Mouse (Mus musculus) kidney, adult 2 months (tissue): ENCODE data around the gene Ism1. TPM values are rescaled to one million over a fixed set of nuclear protein-coding genes. Genes with fewer than 3 reads are reported as not detected.

ENCODE experiments used
- DNase-seq: peaks from one replicate; pipeline ENCODE4 v3.0.0; 2021
- H3K27ac ChIP-seq: fragments of 200-500 bp; 2 replicates; pipeline ENCODE4 v1.5.1; 2012; ENCODE audit warnings: low read depth, low read length, control low read depth, inconsistent platforms; ENCODE audit not compliant: insufficient read depth
- H3K27me3 ChIP-seq: fragments of 200-500 bp; replicated peaks from 2 replicates; pipeline ENCODE4 v1.6.1; 2012; ENCODE audit warnings: mild to moderate bottlenecking, moderate library complexity, low read length, inconsistent platforms; ENCODE audit not compliant: control insufficient read depth, insufficient read depth
- H3K36me3 ChIP-seq: fragments of 200-500 bp; 2 replicates; pipeline ENCODE4 v1.6.1; 2012; ENCODE audit warnings: mild to moderate bottlenecking, moderate library complexity, low read length, inconsistent platforms; ENCODE audit not compliant: control insufficient read depth, insufficient read depth
- H3K4me1 ChIP-seq: fragments of 200-500 bp; 2 replicates; pipeline ENCODE4 v1.6.1; 2011; ENCODE audit warnings: low read length; ENCODE audit not compliant: control insufficient read depth, insufficient read depth
- H3K4me3 ChIP-seq: fragments of 200-500 bp; 2 replicates; pipeline ENCODE4 v1.5.1; 2011; ENCODE audit warnings: mild to moderate bottlenecking, low read depth, low read length, control low read depth; ENCODE audit not compliant: insufficient read depth
- CTCF ChIP-seq: fragments of 200-500 bp; conservative IDR thresholded peaks from 2 replicates; pipeline ENCODE4 v1.5.1; 2011; ENCODE audit warnings: low read depth, mild to moderate bottlenecking, control low read depth, low read length, moderate library complexity, mixed read lengths; ENCODE audit not compliant: insufficient read depth, insufficient read length
- POLR2A ChIP-seq: fragments of 200-500 bp; IDR thresholded peaks from one replicate; pipeline ENCODE4 v1.6.1; 2011; ENCODE audit warnings: low read depth, low read length, control low read depth
- WGBS: fragments of 180-500 bp; shearing (Covaris S2); methylation state at CpG from one replicate; pipeline ENCODE4 v1.1.7; 2018; 5-methylcytosine and 5-hydroxymethylcytosine counted together
- polyA plus RNA-seq: library from polyadenylated mRNA; depleted of rRNA; stranded (reverse); fragments of >200 nt; gene quantifications from 2 replicates; pipeline ENCODE4 v1.2.3, GENCODE M21; 2012

Ism1 gene
- polyA plus RNA-seq, 1 experiment = 0.67 TPM

- no peaks in the 10 kb centered on the region for H3K27me3 ChIP-seq
Observed at GRCm38 (mm10) chr2:139711640-139712039, 33.7 kb downstream of the Ism1 start.

DNA sequence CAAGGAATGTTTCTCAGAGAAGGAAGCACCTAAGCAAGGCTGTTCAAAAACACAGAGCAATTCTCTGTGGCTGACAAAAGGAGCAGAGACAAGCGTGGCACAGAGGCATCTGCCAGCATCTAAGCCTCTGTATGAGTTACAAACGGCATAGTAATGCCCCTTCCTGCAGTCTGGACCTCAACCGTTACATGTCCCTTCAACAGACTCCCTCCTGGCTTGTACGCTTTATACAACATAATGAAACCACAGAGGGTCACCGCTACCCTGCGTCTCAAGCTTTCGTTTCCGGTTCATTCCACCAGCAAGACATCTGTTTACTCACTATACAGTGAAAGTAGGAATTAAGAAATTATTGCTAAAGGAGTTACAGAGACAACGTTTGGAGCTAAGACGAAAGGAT, 34.1 kb downstream of the Ism1 start:
- DNase-seq = no peak
- 86% methylated on average over 10 of the region's 10 CpGs for WGBS
- Histone ChIP-seq H3K27me3 (no peaks in the 10 kb centered on the region), H3K4me1 (no peaks in the 10 kb centered on the region), H3K36me3 (no peaks in the 10 kb centered on the region), H3K4me3 (no peak overlapping the region), H3K27ac (no peak overlapping the region)
- TF ChIP-seq POLR2A (no peak), CTCF (no peak)

More at GRCm38 (mm10) chr2:139711640-139712039, 33.7 kb downstream of the Ism1 start:
- no peaks in the 10 kb centered on the region for H3K4me1 ChIP-seq
- WGBS = 53% methylated on average over 3 of the region's 3 CpGs
- no peaks in the 10 kb centered on the region for H3K36me3 ChIP-seq
- no peak overlapping the region for H3K4me3 ChIP-seq
- DNase-seq = no peak
- no peak overlapping the region for H3K27ac ChIP-seq
- TF ChIP-seq CTCF = no peak
- no peak for TF ChIP-seq POLR2A

- Histone ChIP-seq H3K27me3 (no peaks in the 10 kb centered on the region), H3K36me3 (no peaks in the 10 kb centered on the region), H3K27ac (no peak overlapping the region), H3K4me3 (no peak overlapping the region), H3K4me1 (no peaks in the 10 kb centered on the region)
- TF ChIP-seq CTCF (no peak), POLR2A (no peak)
- no peak for DNase-seq
- WGBS = 56% methylated on average over 3 of the region's 3 CpGs
Observed at GRCm38 (mm10) chr2:139714206-139714605, 36.2 kb downstream of the Ism1 start.

DNA sequence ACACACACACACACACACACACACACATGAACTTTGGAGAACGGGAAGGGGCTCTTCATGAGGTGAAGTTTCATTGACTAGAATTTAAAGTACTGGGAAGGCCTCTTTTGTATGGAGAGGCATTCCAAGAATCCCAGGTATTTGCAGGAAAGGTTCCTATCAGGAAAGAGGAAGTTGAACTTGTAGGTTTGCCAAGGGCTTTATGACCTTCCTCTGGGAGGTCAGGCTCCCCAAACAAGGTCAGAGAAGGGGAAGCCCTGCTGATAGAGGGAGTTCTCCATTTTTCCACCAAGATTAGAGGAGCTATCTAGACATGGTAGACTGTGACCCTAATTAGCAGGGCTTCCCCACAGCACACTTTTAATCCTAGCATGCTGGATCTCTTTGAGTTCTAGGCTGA, 39.8 kb downstream of the Ism1 start:
- WGBS = 14% methylated on average over 1 of the region's 1 CpGs
- peak; percentile 5 for DNase-seq
- no peak overlapping the region for H3K27ac ChIP-seq
- H3K4me3 ChIP-seq = no peak overlapping the region
- no peaks in the 10 kb centered on the region for H3K27me3 ChIP-seq
- TF ChIP-seq CTCF = no peak
- TF ChIP-seq POLR2A = no peak
- H3K36me3 ChIP-seq = no peaks in the 10 kb centered on the region
- H3K4me1 ChIP-seq = no peaks in the 10 kb centered on the region

DNA sequence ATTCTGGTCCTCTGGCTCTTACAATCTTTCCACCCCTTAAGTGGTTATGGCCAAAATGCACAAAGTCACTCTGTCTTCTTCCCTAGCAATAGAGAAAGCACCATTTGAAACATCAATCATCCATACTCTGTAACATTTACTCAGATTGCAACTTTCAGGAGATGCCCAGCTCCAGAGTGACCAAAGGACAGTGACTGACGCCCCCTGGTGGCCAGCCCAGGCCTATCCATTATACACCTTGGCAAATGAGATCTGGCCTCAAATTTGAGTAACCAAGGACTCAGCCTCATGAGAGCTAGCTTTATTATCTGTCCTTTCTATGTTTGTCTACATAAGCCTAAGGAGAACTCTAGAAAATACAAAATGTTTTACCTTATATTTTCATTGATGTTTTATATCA, 44.7 kb downstream of the Ism1 start:
- Histone ChIP-seq H3K4me1 (no peaks in the 10 kb centered on the region), H3K36me3 (no peaks in the 10 kb centered on the region), H3K27ac (no peak overlapping the region), H3K27me3 (no peaks in the 10 kb centered on the region), H3K4me3 (no peak overlapping the region)
- TF ChIP-seq POLR2A (no peak), CTCF (peak; percentile 73)
- DNase-seq = peak; percentile 61
- WGBS = 0% methylated on average over 1 of the region's 1 CpGs

DNA sequence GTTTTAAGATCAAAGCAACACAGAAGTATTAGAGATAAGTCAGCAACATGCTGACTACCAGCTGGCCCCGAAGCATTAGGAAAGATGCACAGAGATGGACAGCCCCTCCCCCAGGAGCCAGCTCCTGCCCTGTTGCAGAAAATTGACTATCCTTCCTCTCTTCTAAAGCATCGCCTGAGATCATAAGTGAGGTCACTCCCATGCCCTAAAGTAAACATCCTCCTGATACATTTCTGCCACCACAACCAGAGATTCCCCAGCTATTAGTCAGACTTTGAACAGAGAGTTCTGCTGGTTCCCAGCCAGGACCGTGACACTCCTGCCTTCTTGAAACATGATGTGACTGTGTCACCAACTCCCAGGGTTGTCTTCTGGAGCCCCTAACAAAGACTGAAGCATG, 45.3 kb downstream of the Ism1 start:
- DNase-seq = no peak
- no peaks in the 10 kb centered on the region for H3K4me1 ChIP-seq
- no peak overlapping the region for H3K27ac ChIP-seq
- H3K27me3 ChIP-seq = no peaks in the 10 kb centered on the region
- 24% methylated on average over 3 of the region's 3 CpGs for WGBS
- TF ChIP-seq POLR2A (no peak), CTCF (no peak)
- H3K36me3 ChIP-seq = no peaks in the 10 kb centered on the region
- H3K4me3 ChIP-seq = no peak overlapping the region

- Histone ChIP-seq H3K4me3 (no peak overlapping the region), H3K27ac (no peak overlapping the region)
- 78% methylated on average over 4 of the region's 4 CpGs for WGBS
Observed at GRCm38 (mm10) chr2:139724202-139724838, 46.3 kb downstream of the Ism1 start.

DNA sequence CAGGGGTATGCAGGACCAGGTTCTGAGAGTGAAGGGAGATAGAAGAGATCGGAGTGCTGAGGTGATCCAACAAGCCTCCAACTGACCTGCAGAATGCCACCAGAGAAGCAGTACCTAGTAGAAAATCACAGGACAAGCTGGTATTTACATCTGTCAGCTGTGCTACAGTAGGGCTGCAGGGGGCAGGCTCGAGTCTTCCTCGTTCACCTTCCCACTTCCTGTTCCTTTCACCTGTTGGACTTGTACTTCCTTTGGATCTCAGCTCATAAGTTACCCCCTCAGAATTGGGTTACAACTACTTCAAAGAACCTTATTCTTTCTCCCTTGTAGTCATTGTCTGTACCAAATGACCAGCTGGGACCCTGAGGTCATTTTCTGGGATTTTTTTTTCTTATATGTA, 47.4 kb downstream of the Ism1 start:
- 77% methylated on average over 3 of the region's 3 CpGs for WGBS
- Histone ChIP-seq H3K4me3 (no peak overlapping the region), H3K36me3 (no peaks in the 10 kb centered on the region), H3K27ac (no peak overlapping the region), H3K4me1 (no peaks in the 10 kb centered on the region), H3K27me3 (no peaks in the 10 kb centered on the region)
- TF ChIP-seq POLR2A = no peak
- TF ChIP-seq CTCF = 0 out of 2 replicates have a peak, but pooled peaks have one; percentile 18
- no peak for DNase-seq

More at GRCm38 (mm10) chr2:139724202-139724838, 46.3 kb downstream of the Ism1 start:
- no peaks in the 10 kb centered on the region for H3K36me3 ChIP-seq
- no peaks in the 10 kb centered on the region for H3K27me3 ChIP-seq
- no peak for DNase-seq
- TF ChIP-seq CTCF (no peak), POLR2A (no peak)
- no peaks in the 10 kb centered on the region for H3K4me1 ChIP-seq
